19 mouse cellular contexts compared by ENCODE assay signal in genomic region chr7:51969379-51969778, GRCm38 (mm10). TPM values are rescaled to one million over a fixed set of nuclear protein-coding genes. Genes with fewer than 3 reads are reported as not detected.
"Had no signal": no experiment of that assay in that cellular context is flagged by ENCODE, and none has a peak within 500 bp of the region (broad histone marks: within the 10 kb centered on the region; RNA-seq: fewer than 3 reads in every experiment).

No protein-coding gene starts in this region.

- H3K36me3 ChIP-seq: liver, embryonic 12.5 days; lung, embryonic 15.5 days; neural tube, embryonic 12.5 days had no signal

- H3K27ac ChIP-seq: layer of hippocampus, adult 2 months; liver, embryonic 12.5 days; lung, embryonic 15.5 days; macrophage; neural tube, embryonic 12.5 days had no signal

- ATAC-seq: liver, embryonic 12.5 days had no signal

- H3K9ac ChIP-seq: liver, embryonic 12.5 days; lung, embryonic 15.5 days; neural tube, embryonic 12.5 days had no signal

- DNase-seq: kidney, adult 8-10 months; kidney, postnatal 4 days; left cerebral cortex, postnatal 4 days; lung, postnatal 14 days; midbrain, embryonic 14.5 days; retina, postnatal 1 day; right cerebral cortex, postnatal 4 days; spleen, adult 18-20 months; thymus, adult 18-20 months; thymus, postnatal 14 days had no signal

- H3K4me3 ChIP-seq: layer of hippocampus, adult 2 months; liver, embryonic 12.5 days; lung, embryonic 15.5 days; megakaryocyte, embryonic 14.5 days; neural tube, embryonic 12.5 days had no signal

- H3K9me3 ChIP-seq: liver, embryonic 12.5 days; lung, embryonic 15.5 days; megakaryocyte, embryonic 14.5 days; neural tube, embryonic 12.5 days had no signal

- H3K27me3 ChIP-seq: liver, embryonic 12.5 days; lung, embryonic 15.5 days; megakaryocyte, embryonic 14.5 days; neural tube, embryonic 12.5 days had no signal

- H3K4me2 ChIP-seq: liver, embryonic 12.5 days; lung, embryonic 15.5 days; neural tube, embryonic 12.5 days had no signal

- H3K4me1 ChIP-seq: liver, embryonic 12.5 days; lung, embryonic 15.5 days; megakaryocyte, embryonic 14.5 days had no signal

RNA-seq across cellular contexts. Expression of gene 1700015G11Rik, which starts 46.1 kb away (rescaled TPM):
- polyA plus RNA-seq: kidney, embryonic 16.5 days; liver, embryonic 12.5 days; liver, embryonic 16.5 days; lung, embryonic 15.5 days; macrophage; midbrain, embryonic 14.5 days; neural tube, embryonic 12.5 days; stomach, embryonic 14.5 days had no signal
